Mouse (Mus musculus) G1E (cell line): Measurements from ENCODE around the gene Cacna1a.

Experiments
- CTCF ChIP-seq: IDR thresholded peaks from 2 replicates; pipeline ENCODE4 v1.5.1; 2012; ENCODE audit warnings: low read depth, low read length, inconsistent platforms, mixed read lengths
- GATA1 ChIP-seq: IDR thresholded peaks from 2 replicates; pipeline ENCODE4 v1.6.1; 2012; ENCODE audit warnings: borderline replicate concordance, low read length, inconsistent platforms, mixed read lengths
- TAL1 ChIP-seq: conservative IDR thresholded peaks from 2 replicates; pipeline ENCODE4 v1.6.1; 2012; ENCODE audit warnings: low read depth, low read length, inconsistent platforms, mixed read lengths

GRCm38 (mm10) chr8:84485864-84486263, 97.6 kb downstream of the Cacna1a start:
- no peak for TF ChIP-seq CTCF
- TF ChIP-seq GATA1 = no peak
- no peak for TF ChIP-seq TAL1
